Mouse (Mus musculus): ENCODE data around the gene Nipa1. TPM values are rescaled to one million over a fixed set of nuclear protein-coding genes. Genes with fewer than 3 reads are reported as not detected.
"Not testable (repeated sequence)": the region's sequence is repeated elsewhere in the genome, so short reads cannot be mapped to it uniquely, and the experiment has no call there.

Nipa1 gene
- total RNA-seq (2015; ENCODE audit: low replicate concordance) (35.0 and 46.1 TPM in 2 replicates), total RNA-seq (2017; ENCODE audit: low replicate concordance) (39.1 and 52.6 TPM in 2 replicates)

- no peak for ATAC-seq (replicated peaks; ENCODE audit: low FRiP score, poor library complexity, severe bottlenecking)
Observed at GRCm38 (mm10) chr7:56019930-56020253, at the start of gene Nipa1. TSS of gene Nipa1 (minus strand) at chr7:56019954.

- no peak for ATAC-seq (replicated peaks; ENCODE audit: low FRiP score, poor library complexity, severe bottlenecking)
Observed at GRCm38 (mm10) chr7:56066634-56067033, 46.9 kb upstream of the Nipa1 start.

GRCm38 (mm10) chr7:56066136-56066535 is 46.4 kb upstream of the Nipa1 start:
- no peak for ATAC-seq (replicated peaks; ENCODE audit: low FRiP score, poor library complexity, severe bottlenecking)

GRCm38 (mm10) chr7:56064876-56065275 is 45.1 kb upstream of the Nipa1 start:
- no peak for ATAC-seq (replicated peaks; ENCODE audit: low FRiP score, poor library complexity, severe bottlenecking)

DNA sequence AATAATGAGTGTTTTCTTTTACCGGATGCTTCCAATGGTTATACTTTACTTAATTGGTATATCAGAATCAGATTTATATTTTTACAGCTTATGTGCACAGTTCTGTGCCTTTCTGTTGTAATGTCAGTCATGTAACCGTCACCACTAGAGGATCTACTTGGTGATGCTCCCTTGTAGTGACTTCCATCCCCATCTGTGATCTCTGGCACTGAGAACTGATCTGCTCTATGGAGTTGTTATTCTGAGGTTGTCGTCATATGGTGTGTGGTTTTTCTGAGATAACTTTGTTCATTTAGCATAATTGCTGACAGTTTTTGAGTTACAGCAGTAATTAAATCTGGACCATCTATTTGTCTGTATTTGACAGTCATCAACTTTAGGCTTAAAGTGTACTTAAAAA is 35.6 kb upstream of the Nipa1 start:
- no peak for ATAC-seq (replicated peaks; ENCODE audit: low FRiP score, poor library complexity, severe bottlenecking)

GRCm38 (mm10) chr7:56052996-56053395 is 33.2 kb upstream of the Nipa1 start:
- no peak for ATAC-seq (replicated peaks; ENCODE audit: low FRiP score, poor library complexity, severe bottlenecking)

GRCm38 (mm10) chr7:56050487-56050911 is 30.7 kb upstream of the Nipa1 start:
- ATAC-seq (replicated peaks; ENCODE audit: low FRiP score, poor library complexity, severe bottlenecking), result no peak

GRCm38 (mm10) chr7:56049831-56050321 is 30.1 kb upstream of the Nipa1 start, which contains the start of gene Herc2:
TSS of gene Herc2 (plus strand) at chr7:56050196.
- ATAC-seq (replicated peaks; ENCODE audit: low FRiP score, poor library complexity, severe bottlenecking), result peak; percentile 96

DNA sequence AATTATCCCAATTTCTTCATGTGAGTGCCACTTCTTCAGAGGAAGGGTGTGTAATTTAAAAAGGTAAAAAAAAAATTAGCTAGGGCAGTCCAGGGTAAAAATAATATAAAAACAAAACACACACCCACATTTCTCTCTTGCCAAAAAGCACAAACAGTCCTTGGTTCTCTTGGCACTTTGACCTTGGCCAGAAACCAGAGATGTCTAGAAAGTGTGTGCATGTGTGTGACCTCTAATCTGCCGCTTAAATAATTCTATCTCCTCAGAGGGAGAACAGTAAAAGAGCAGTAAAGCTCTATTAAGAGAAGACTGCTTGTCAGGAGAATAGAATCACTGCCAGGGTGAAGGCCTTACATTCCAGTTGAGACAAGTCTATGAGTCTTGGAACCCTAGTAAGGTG is 27.4 kb upstream of the Nipa1 start:
- ATAC-seq (replicated peaks; ENCODE audit: low FRiP score, poor library complexity, severe bottlenecking), result no peak

GRCm38 (mm10) chr7:56044267-56044629 is 24.5 kb upstream of the Nipa1 start:
- peak; percentile 28; the same call in 1 of the 2 replicates for ATAC-seq (replicated peaks; ENCODE audit: low FRiP score, poor library complexity, severe bottlenecking)

GRCm38 (mm10) chr7:56043577-56044266 is 24.0 kb upstream of the Nipa1 start:
- ATAC-seq (replicated peaks; ENCODE audit: low FRiP score, poor library complexity, severe bottlenecking), result peak; percentile 65

DNA sequence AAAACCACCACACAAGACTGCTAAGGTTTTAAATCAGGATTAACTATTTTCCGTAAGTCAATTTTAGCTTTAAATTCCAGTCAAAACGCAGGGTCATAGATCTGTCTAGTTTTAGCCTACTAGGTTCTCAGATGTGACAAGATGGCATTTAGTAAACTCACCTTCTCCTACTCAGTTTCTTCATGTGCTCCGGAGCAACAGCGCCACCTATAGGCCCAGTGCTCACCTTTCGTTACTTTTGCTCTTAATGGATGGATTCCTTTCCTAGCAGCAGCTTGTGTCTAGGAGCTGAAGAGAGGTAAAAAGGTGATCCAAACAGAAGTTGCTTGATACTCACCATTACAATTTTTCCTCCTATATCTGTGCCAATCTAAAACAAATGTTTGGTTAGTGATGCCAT is 22.6 kb upstream of the Nipa1 start:
- ATAC-seq (replicated peaks; ENCODE audit: low FRiP score, poor library complexity, severe bottlenecking), result peak; percentile 90

- ATAC-seq (replicated peaks; ENCODE audit: low FRiP score, poor library complexity, severe bottlenecking), result 0 out of 2 replicates have a peak, but pooled peaks have one; percentile 33
Observed at GRCm38 (mm10) chr7:56023586-56023985, 3.8 kb upstream of the Nipa1 start.

- peak; percentile 60 for ATAC-seq (replicated peaks; ENCODE audit: low FRiP score, poor library complexity, severe bottlenecking)
Observed at GRCm38 (mm10) chr7:56018972-56019929, 503 bp downstream of the Nipa1 start.

- peak; percentile 10; the same call in 1 of the 2 replicates for ATAC-seq (replicated peaks; ENCODE audit: low FRiP score, poor library complexity, severe bottlenecking)
Observed at GRCm38 (mm10) chr7:56018446-56018971, 1.2 kb downstream of the Nipa1 start.

DNA sequence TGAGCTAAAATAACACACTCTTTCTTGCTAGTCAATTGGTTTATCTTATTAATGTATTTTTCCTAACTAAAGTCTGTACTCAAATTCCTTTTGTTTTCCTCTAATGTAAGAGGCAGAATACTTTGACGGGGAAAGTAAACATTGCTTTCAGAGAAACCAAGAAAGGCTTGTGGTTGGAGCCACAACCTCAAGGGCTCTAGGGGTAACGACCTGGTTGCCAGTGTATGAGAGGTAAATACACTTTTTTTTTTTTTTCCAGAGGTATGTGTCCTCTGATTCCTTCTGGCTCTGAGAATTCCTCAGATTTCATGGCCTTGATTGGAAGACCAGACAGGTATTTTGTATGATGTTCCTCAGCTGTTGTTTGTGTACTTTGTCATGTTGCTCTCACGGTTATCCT is 2.0 kb downstream of the Nipa1 start:
- no peak for ATAC-seq (replicated peaks; ENCODE audit: low FRiP score, poor library complexity, severe bottlenecking)

DNA sequence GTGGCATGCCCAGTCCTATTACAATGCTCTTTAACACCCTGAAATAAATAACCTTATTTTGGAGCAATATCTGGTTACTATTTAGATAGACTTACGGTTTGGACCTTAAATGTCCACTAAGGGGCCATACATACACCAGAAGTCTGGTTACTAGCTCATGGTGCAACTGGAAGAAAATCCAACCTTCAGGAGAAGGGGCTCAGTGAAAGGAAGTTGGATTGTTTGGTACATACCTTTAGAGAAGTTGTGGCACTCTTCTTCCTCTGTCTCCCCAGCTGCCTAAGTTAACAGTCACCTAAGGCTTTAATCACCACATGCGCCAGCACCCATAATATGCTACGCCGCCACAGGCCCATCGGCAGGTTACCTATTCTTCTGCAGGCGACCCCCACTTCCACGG is 3.9 kb downstream of the Nipa1 start:
- no peak for ATAC-seq (replicated peaks; ENCODE audit: low FRiP score, poor library complexity, severe bottlenecking)

- ATAC-seq (replicated peaks; ENCODE audit: low FRiP score, poor library complexity, severe bottlenecking), result peak; percentile 84
Observed at GRCm38 (mm10) chr7:56015172-56015571, 4.6 kb downstream of the Nipa1 start.

DNA sequence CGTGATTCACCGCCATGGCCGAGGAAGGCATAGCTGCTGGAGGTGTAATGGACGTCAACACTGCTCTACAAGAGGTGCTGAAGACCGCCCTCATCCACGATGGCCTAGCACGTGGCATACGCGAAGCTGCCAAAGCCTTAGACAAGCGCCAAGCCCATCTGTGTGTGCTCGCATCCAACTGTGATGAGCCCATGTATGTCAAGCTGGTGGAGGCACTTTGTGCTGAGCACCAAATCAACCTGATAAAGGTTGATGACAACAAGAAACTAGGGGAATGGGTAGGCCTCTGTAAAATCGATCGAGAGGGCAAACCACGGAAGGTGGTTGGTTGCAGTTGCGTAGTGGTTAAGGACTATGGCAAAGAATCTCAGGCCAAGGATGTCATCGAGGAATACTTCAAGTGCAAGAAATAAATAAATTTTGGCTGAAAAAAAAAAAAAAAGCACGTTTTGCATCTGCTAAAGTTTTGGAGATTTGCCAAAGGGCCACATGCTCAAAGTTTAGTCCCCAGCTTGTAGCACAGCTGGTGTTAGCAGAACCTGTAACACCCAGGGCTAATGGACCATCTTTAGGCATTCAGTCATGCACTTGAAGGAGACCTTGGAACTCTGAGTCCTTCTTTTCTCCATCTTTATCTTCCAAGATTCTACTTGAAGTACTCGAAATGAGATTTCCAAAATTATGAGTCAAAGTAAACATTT is 5.6 kb downstream of the Nipa1 start:
- ATAC-seq (replicated peaks; ENCODE audit: low FRiP score, poor library complexity, severe bottlenecking), result not testable (repeated sequence)

Data from erythroid progenitor cell, adult 5-6 weeks (primary cell).